Mouse (Mus musculus) central nervous system, embryonic 18 days (tissue): ENCODE results near the gene Hax1. TPM values are rescaled to one million over a fixed set of nuclear protein-coding genes. Genes with fewer than 3 reads are reported as not detected.

ENCODE experiments used
- polyA plus RNA-seq: library from polyadenylated mRNA; depleted of rRNA; stranded (reverse); fragments of >200 nt; gene quantifications from 2 replicates; pipeline ENCODE4 v1.2.3, GENCODE M21; 2012; rRNA removed

Hax1 gene
- polyA plus RNA-seq = 89.2 and 102 TPM in 2 replicates

DNA sequence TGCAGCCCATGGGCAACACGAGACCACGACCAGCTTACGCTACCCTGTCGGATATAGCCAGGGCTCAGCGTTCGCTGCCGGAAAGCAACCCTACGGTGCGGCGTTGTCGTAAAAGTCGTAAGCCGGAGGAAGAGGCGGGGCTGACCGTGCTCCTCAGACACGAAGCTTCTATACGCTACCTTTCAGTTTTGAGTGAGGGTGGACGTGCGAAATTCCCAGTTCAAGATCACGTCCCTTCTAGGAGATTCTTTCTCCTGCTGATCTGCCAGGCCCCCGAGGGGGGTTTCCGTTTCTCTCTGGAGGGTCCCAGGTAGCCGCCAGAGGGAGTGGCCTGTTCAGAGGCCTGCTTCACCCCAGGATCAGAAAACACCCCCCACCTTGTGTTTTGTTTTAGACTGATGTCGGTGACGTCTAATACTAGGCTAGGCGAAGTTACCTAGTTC is at the start of gene Hax1:
Gene Hax1 (minus strand): TSS at position 169 of the 443 bp plus-strand sequence.

GRCm38 (mm10) chr3:89963221-89963763 is 35.3 kb downstream of the Hax1 start, which contains the start of gene Atp8b2:
Atp8b2 (minus strand) TSS chr3:89963508.

Other genes starting within 250 kb of the Hax1 start
- gene Chrnb2, start 234.1 kb downstream of the Hax1 start, polyA plus RNA-seq = 39.0 and 40.2 TPM in 2 replicates
- 38.6 and 44.5 TPM in 2 replicates for gene Ube2q1, start 225.2 kb downstream of the Hax1 start, polyA plus RNA-seq
- 0.96 and 1.1 TPM in 2 replicates for gene She, start 167.4 kb downstream of the Hax1 start, polyA plus RNA-seq
- gene Il6ra, start 85.6 kb downstream of the Hax1 start, polyA plus RNA-seq = 0.57 TPM in 2 replicates
- gene Atp8b2, start 35.3 kb downstream of the Hax1 start, polyA plus RNA-seq = 71.9 and 75.4 TPM in 2 replicates
- 89.6 and 94.7 TPM in 2 replicates for gene 4933434E20Rik, start 52.9 kb upstream of the Hax1 start, polyA plus RNA-seq
- gene Ubap2l, start 53.8 kb upstream of the Hax1 start, polyA plus RNA-seq = 119 and 130 TPM in 2 replicates
- gene Tpm3, start 73.9 kb upstream of the Hax1 start, polyA plus RNA-seq = 233 and 236 TPM in 2 replicates
- 1.2 TPM in 2 replicates for gene Nup210l, start 105.4 kb upstream of the Hax1 start, polyA plus RNA-seq
- 2,349 and 2,572 TPM in 2 replicates for gene Rps27, start 214.9 kb upstream of the Hax1 start, polyA plus RNA-seq
- gene Rab13, start 214.9 kb upstream of the Hax1 start, polyA plus RNA-seq = 14.4 and 15.2 TPM in 2 replicates
- 74.7 and 75.3 TPM in 2 replicates for gene Jtb, start 232.8 kb upstream of the Hax1 start, polyA plus RNA-seq
- 0.98 and 1.0 TPM in 2 replicates for gene Creb3l4, start 244.7 kb upstream of the Hax1 start, polyA plus RNA-seq
- gene Slc39a1, start 249.4 kb upstream of the Hax1 start, polyA plus RNA-seq = 23.9 and 24.3 TPM in 2 replicates